Mouse (Mus musculus): ENCODE results near the gene Spns2.
"Not testable (repeated sequence)": the region's sequence is repeated elsewhere in the genome, so short reads cannot be mapped to it uniquely, and the experiment has no call there.

- not testable (repeated sequence) for TF ChIP-seq CTCF (IDR thresholded peaks at IDR 0.05; ENCODE audit: low read depth, low read length); POLR2A (IDR thresholded peaks at IDR 0.05; ENCODE audit: borderline replicate concordance, low read depth, low read length)
These were observed 49.1 kb downstream of the Spns2 start for GRCm38 (mm10) chr11:72440597-72440964.
